Mouse (Mus musculus): ENCODE results near the gene Ip6k2. TPM values are rescaled to one million over a fixed set of nuclear protein-coding genes. Genes with fewer than 3 reads are reported as not detected.
A peak's percentile ranks its signal among the peaks of the same experiment; 100 is the strongest.

Gene Ip6k2
- polyA plus RNA-seq, 1 experiment from 2014 or later, result 153 TPM

DNA sequence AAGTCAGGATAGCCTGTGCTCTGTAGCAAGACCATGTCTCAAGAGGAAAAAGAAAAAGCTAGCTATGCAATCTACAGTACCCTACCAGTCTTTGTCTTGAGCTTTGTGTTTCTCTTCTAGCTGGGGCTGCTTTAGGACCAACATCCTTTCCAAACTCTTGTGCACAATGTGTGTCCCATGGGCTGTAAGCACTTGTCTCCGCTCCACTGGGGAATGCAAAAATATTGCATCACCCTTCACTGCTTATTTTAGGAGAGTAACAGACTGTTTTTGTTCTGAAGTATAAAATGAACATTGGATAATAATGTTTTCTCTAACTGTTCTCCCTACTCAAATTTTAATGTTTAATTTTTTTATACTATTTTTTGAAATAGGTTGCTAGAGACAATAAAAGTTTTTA is 2.9 kb downstream of the Ip6k2 start:
- H3K27ac ChIP-seq, result no peak overlapping the region
- H3K27me3 ChIP-seq, result no peaks in the 10 kb centered on the region
- 0 out of 2 replicates have a peak overlapping the region, but pooled peaks have one; percentile 97 for H3K9ac ChIP-seq
- WGBS, result 94% methylated on average over 1 of the region's 1 CpGs
- no peak for ATAC-seq
- peaks cover 5% of the 10 kb centered on the region; the same call in 1 of the 2 replicates for H3K36me3 ChIP-seq (ENCODE audit: poor library complexity, severe bottlenecking)
- H3K4me1 ChIP-seq, result peaks cover 67% of the 10 kb centered on the region
- peak overlapping the region; percentile 91 for H3K4me3 ChIP-seq
- H3K4me2 ChIP-seq, result peak overlapping the region; percentile 86
- no peaks in the 10 kb centered on the region for H3K9me3 ChIP-seq (replicated peaks)

DNA sequence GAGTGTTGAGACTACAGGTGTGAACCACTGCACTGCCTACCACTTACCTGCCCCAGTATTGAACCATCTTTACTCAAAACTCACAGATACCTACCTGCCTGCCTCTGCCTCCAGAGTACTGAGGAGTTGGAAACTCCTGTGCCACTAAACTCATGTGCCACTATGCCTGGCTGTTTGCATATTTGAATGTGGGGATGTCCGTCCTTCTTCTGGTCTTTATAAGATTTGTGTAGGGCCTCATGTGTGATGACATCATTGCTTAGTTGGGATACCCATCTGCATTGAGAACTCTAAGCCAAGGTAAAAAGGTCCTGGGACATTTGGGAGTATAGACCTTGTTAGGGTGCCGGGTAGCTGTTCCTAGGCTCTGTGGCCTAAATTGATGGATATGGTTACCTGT is 3.5 kb downstream of the Ip6k2 start:
- peaks cover 73% of the 10 kb centered on the region for H3K4me1 ChIP-seq
- WGBS, result 89% methylated on average over 2 of the region's 2 CpGs
- peak overlapping the region; percentile 86 for H3K4me2 ChIP-seq
- H3K27ac ChIP-seq, result no peak overlapping the region
- H3K4me3 ChIP-seq, result 0 out of 2 replicates have a peak overlapping the region, but pooled peaks have one; percentile 2
- no peak for ATAC-seq
- H3K36me3 ChIP-seq (ENCODE audit: poor library complexity, severe bottlenecking), result peaks cover 7% of the 10 kb centered on the region; the same call in 1 of the 2 replicates
- no peaks in the 10 kb centered on the region for H3K27me3 ChIP-seq
- H3K9ac ChIP-seq, result no peak overlapping the region
- no peaks in the 10 kb centered on the region for H3K9me3 ChIP-seq (replicated peaks)

DNA sequence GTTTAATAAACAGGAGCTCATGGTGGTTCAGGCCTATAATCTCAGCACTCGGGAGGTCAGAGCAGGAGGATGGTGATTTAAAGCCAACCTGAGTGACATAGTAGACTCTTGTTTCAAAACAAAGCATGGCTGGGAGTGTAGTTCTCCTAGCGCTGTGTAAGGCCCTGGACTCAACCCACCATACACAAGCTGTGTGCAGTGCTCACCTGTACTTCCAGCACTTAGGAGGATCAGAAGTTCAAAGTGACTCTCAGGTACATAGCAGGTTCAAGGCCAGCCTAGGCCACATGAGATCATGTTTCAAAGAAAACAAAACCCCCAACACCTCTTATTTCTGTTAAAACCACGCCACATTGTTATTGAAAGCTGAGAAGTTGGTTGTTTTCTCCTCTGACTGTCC is 5.1 kb downstream of the Ip6k2 start:
- Histone ChIP-seq H3K4me2 (peak overlapping the region; percentile 86), H3K4me3 (no peak overlapping the region), H3K9ac (no peak overlapping the region), H3K27me3 (no peaks in the 10 kb centered on the region), H3K4me1 (peaks cover 80% of the 10 kb centered on the region), H3K27ac (no peak overlapping the region), H3K9me3 (replicated peaks) (no peaks in the 10 kb centered on the region), H3K36me3 (ENCODE audit: poor library complexity, severe bottlenecking) (peaks cover 7% of the 10 kb centered on the region; the same call in 1 of the 2 replicates)
- ATAC-seq, result no peak
- 82% methylated on average over 3 of the region's 3 CpGs for WGBS

DNA sequence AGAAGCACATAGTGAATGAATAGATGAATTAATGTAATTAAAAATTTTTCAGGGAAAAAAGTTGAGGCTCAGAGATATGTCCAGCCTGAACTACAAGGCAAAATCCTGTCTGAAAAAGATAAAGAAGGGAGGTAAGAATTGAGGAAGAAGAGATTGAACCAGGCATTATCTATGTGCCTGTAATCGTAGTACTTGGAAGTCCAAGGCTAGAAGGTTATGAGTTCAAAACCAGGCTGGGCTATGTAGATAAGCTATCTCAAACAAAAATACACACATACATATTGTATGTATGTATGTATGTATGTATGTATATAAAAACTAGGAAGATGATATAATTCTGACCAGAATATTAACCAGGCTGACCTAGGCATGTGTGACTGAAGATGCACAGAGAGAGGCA is 8.7 kb downstream of the Ip6k2 start:
- Histone ChIP-seq H3K4me1 (peaks cover 91% of the 10 kb centered on the region), H3K4me2 (peak overlapping the region; percentile 14; the same call in 1 of the 2 replicates), H3K9ac (no peak overlapping the region), H3K27me3 (no peaks in the 10 kb centered on the region), H3K36me3 (ENCODE audit: poor library complexity, severe bottlenecking) (peaks cover 18% of the 10 kb centered on the region), H3K9me3 (replicated peaks) (no peaks in the 10 kb centered on the region), H3K27ac (no peak overlapping the region), H3K4me3 (no peak overlapping the region)
- WGBS, result 87% methylated on average over 1 of the region's 1 CpGs
- ATAC-seq, result no peak

DNA sequence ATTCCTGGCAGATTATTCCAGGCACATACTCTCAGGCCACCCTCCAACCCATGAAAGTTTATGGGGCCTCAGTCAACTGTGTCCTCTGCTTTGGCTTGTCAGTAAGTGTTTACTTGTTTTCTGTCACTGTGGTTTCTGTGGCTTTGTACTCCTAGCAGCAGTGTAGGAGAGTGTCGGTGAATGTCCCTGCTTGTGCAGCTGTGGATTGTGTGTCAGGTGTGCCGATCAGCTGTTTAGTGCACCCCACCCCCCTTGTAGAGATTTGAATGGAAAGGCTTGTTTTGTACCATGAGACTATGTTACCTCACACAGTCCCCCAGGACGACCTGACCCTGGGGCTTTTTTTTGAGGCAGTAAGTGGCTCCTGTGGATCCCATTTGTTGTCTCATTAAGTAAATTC is 9.1 kb downstream of the Ip6k2 start:
- H3K9ac ChIP-seq, result no peak overlapping the region
- H3K27me3 ChIP-seq, result no peaks in the 10 kb centered on the region
- no peak overlapping the region for H3K27ac ChIP-seq
- peak overlapping the region; percentile 14; the same call in 1 of the 2 replicates for H3K4me2 ChIP-seq
- peaks cover 22% of the 10 kb centered on the region for H3K36me3 ChIP-seq (ENCODE audit: poor library complexity, severe bottlenecking)
- no peak for ATAC-seq
- peaks cover 88% of the 10 kb centered on the region for H3K4me1 ChIP-seq
- no peaks in the 10 kb centered on the region for H3K9me3 ChIP-seq (replicated peaks)
- no peak overlapping the region for H3K4me3 ChIP-seq
- WGBS, result 31% methylated on average over 3 of the region's 3 CpGs

DNA sequence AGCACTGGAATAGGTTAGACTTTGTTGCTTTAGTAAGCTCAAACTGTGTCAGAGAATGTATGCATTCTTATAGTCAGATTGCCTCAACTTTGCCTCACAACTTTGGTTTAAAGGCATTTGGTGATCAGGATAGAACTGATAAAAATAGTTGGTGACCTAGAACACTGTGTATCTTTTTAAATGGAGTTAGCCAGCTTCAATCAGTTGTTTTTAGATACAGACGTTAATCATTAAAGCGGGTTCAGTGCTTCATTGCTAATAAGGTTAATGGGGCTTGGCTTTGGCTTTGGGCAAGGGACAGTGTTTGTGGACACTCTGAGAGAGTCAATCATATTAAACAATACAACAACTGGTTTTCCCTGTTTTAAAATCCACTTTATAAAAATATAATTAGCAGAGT is 11.7 kb downstream of the Ip6k2 start:
- Histone ChIP-seq H3K4me2 (peak overlapping the region; percentile 35), H3K36me3 (ENCODE audit: poor library complexity, severe bottlenecking) (peaks cover 46% of the 10 kb centered on the region), H3K4me1 (peaks cover 69% of the 10 kb centered on the region), H3K4me3 (no peak overlapping the region), H3K27ac (no peak overlapping the region), H3K27me3 (no peaks in the 10 kb centered on the region), H3K9me3 (replicated peaks) (no peaks in the 10 kb centered on the region), H3K9ac (no peak overlapping the region)
- WGBS, result 47% methylated on average over 2 of the region's 2 CpGs
- no peak for ATAC-seq

DNA sequence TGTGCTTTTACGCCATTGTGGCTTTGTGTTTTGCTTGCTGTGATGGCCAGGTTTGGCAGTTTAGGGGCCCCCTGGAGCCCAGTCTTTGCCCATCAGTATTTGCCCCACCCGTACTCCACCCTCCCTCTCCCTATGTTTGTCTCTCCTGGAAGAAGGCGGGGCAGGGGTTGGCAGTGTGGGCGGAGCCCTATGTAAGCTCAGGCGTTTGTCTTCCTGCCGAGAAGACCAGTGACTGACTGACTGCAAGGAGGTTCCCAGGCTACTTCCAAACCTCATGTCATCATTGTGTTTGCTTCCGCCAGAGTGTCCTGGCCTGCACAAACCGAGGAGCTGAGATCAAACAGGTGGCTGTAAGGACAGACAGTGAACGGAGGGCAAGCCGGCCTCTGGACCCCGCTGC is 12.2 kb downstream of the Ip6k2 start:
- H3K27me3 ChIP-seq, result no peaks in the 10 kb centered on the region
- 34% methylated on average over 11 of the region's 11 CpGs for WGBS
- peak overlapping the region; percentile 9; the same call in 1 of the 2 replicates for H3K9ac ChIP-seq
- H3K4me1 ChIP-seq, result peaks cover 64% of the 10 kb centered on the region
- peaks cover 49% of the 10 kb centered on the region for H3K36me3 ChIP-seq (ENCODE audit: poor library complexity, severe bottlenecking)
- peak overlapping the region; percentile 35 for H3K4me2 ChIP-seq
- peak overlapping the region; percentile 3; the same call in 1 of the 2 replicates for H3K4me3 ChIP-seq
- no peak for ATAC-seq
- H3K27ac ChIP-seq, result peak overlapping the region; percentile 52
- H3K9me3 ChIP-seq (replicated peaks), result no peaks in the 10 kb centered on the region

DNA sequence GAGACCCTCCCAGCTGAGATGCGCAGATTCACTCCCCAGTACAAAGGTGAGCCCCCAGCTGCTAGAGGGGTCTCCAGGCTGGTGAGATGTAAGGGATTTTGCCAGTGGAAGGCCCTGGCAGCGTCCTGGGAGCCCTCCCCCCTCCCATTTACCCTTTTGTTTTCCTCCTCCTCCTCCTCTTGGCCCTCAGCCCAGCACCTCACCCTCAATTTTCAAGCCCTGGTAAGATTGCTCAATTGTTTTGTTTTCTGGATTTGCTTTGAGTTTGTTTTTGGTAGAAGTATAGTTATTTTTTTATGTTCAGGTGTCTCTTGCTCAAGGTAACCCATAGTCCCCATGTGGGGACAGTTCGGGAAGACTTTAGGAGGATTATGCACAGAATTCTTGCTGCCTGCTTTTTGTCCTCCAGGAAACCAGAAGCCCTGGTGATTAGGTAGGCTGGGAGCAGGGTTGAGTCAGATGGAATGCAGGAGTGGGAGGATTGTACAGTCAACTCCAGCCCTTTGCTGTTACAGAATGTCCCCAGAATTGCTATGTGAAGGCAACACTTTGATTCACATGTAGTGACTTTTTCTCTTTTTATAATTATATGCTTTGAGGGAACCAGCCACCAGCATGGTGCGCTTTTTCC is 12.9 kb downstream of the Ip6k2 start:
- no peak overlapping the region for H3K4me3 ChIP-seq
- peaks cover 59% of the 10 kb centered on the region for H3K4me1 ChIP-seq
- peak overlapping the region; percentile 52 for H3K27ac ChIP-seq
- no peak for ATAC-seq
- H3K27me3 ChIP-seq, result no peaks in the 10 kb centered on the region
- H3K9ac ChIP-seq, result 0 out of 2 replicates have a peak overlapping the region, but pooled peaks have one; percentile 9
- peak overlapping the region; percentile 35 for H3K4me2 ChIP-seq
- peaks cover 56% of the 10 kb centered on the region for H3K36me3 ChIP-seq (ENCODE audit: poor library complexity, severe bottlenecking)
- WGBS, result 55% methylated on average over 4 of the region's 4 CpGs
- H3K9me3 ChIP-seq (replicated peaks), result no peaks in the 10 kb centered on the region

DNA sequence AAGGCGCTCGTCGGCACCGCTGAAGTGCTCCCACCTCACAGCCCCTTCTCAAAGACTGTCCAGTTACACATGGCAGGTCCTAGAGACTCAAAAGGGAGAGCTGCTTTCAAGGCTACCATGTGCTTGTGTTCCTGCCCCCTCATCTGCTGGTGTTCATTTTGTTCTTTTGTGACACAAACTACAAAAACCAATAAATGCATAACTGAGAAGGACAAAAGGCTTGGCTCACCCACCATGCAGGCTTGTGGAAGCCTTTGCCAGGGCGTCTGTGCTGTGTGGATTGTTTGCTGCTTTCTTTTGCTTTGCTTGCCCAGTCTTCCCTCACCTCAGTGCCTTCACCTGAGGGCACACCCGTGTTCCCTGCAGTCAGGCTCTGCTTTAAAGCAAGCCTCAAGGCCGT is 13.9 kb downstream of the Ip6k2 start:
- Histone ChIP-seq H3K9me3 (replicated peaks) (no peaks in the 10 kb centered on the region), H3K4me1 (peaks cover 49% of the 10 kb centered on the region), H3K4me2 (no peak overlapping the region), H3K27me3 (no peaks in the 10 kb centered on the region), H3K27ac (no peak overlapping the region), H3K9ac (no peak overlapping the region), H3K4me3 (no peak overlapping the region), H3K36me3 (ENCODE audit: poor library complexity, severe bottlenecking) (peaks cover 64% of the 10 kb centered on the region)
- ATAC-seq, result no peak
- WGBS, result 76% methylated on average over 7 of the region's 7 CpGs

DNA sequence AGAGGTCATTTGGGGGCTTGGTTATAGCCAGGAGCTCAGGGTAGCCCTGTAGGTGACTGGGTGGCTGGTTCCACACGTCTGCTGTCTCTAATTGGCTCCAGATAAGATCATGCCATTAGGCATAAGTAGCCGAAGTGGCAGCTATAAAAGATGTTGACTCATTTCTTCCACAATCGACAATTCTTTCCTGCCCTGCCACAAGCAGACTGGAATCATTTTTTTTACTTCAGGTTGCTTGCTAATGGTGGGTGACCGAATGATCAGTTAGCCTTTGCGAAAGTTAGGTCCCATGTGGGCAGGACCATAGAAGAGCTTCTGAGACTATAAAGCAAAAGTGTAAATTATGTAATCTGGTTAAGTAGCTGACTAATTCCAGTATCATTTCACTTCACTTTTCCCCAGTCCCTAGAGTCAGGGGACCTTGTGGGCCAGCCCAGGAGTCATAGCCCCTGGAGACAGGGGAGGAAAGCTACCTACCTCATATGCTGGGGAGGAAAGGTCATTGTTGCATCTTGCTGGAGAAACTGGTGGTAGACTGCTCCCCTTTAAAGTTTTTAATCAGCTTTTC is 15.0 kb downstream of the Ip6k2 start:
- Histone ChIP-seq H3K9me3 (replicated peaks) (no peaks in the 10 kb centered on the region), H3K27me3 (no peaks in the 10 kb centered on the region), H3K36me3 (ENCODE audit: poor library complexity, severe bottlenecking) (peaks cover 73% of the 10 kb centered on the region), H3K4me2 (no peak overlapping the region), H3K4me1 (peaks cover 38% of the 10 kb centered on the region), H3K27ac (no peak overlapping the region), H3K4me3 (no peak overlapping the region), H3K9ac (no peak overlapping the region)
- ATAC-seq, result no peak
- 89% methylated on average over 5 of the region's 5 CpGs for WGBS

DNA sequence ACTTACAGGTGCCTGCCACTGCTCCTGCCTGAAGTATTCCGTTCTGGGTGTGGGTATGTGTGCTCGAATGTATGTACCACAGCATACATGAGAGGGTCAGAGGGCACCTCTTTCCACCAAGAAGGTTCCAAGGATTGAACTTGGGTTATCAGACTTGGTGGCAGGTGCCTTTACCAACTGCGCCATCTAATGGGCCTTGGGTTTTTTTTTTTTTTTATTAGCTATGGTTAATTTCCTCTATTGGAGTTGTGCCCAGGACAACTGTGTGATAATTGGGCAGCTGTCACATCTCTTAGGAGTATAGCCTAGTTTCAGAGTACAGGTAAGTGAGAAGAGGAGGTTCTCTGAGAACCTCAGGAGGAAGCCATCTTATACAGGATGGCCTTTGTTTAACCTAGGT is 16.0 kb downstream of the Ip6k2 start:
- H3K36me3 ChIP-seq (ENCODE audit: poor library complexity, severe bottlenecking), result peaks cover 83% of the 10 kb centered on the region
- no peak overlapping the region for H3K4me3 ChIP-seq
- H3K27me3 ChIP-seq, result no peaks in the 10 kb centered on the region
- peaks cover 29% of the 10 kb centered on the region for H3K4me1 ChIP-seq
- WGBS, result 86% methylated on average over 3 of the region's 3 CpGs
- H3K27ac ChIP-seq, result no peak overlapping the region
- H3K9ac ChIP-seq, result no peak overlapping the region
- ATAC-seq, result no peak
- H3K4me2 ChIP-seq, result no peak overlapping the region
- no peaks in the 10 kb centered on the region for H3K9me3 ChIP-seq (replicated peaks)

DNA sequence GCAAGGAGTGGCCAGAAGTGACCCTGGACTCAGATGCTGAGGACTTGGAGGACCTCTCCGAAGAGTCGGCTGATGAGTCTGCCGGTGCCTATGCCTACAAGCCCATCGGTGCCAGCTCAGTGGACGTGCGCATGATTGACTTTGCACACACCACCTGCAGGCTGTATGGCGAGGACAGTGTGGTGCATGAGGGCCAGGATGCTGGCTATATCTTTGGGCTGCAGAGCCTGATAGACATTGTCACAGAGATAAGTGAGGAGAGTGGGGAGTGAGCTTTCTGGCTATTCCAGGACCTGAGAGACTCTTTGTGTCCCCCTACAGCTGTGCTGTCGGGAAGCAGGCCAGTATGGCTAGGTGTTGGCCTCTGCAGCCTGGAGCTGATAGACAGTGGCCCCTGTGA is 22.2 kb downstream of the Ip6k2 start:
- H3K36me3 ChIP-seq (ENCODE audit: poor library complexity, severe bottlenecking), result peaks cover 70% of the 10 kb centered on the region
- no peak overlapping the region for H3K27ac ChIP-seq
- no peak overlapping the region for H3K4me2 ChIP-seq
- no peaks in the 10 kb centered on the region for H3K9me3 ChIP-seq (replicated peaks)
- no peak for ATAC-seq
- H3K27me3 ChIP-seq, result no peaks in the 10 kb centered on the region
- no peak overlapping the region for H3K4me3 ChIP-seq
- peaks cover 15% of the 10 kb centered on the region for H3K4me1 ChIP-seq
- no peak overlapping the region for H3K9ac ChIP-seq
- 92% methylated on average over 8 of the region's 8 CpGs for WGBS
